Mouse (Mus musculus): ENCODE measurements around the gene Btbd35f14. TPM values are rescaled to one million over a fixed set of nuclear protein-coding genes. Genes with fewer than 3 reads are reported as not detected.

Gene Btbd35f14
- not detected for polyA plus RNA-seq (2015; fragmentation: Illumina TruSeq; extraction: RNeasy Lipid Tissue Mini Kit (QIAGEN cat#74804); ENCODE audit: insufficient read depth, low replicate concordance)

GRCm38 (mm10) chrX:33702249-33702648 lies at the start of gene Btbd35f14:
Btbd35f14 (minus strand) TSS chrX:33702349.

GRCm38 (mm10) chrX:33656872-33657271 lies 45.3 kb downstream of the Btbd35f14 start, which contains the start of gene Btbd35f13:
Btbd35f13 (plus strand) TSS chrX:33657172.

Other genes starting within 250 kb of the Btbd35f14 start
- not detected for gene Btbd35f15, start 125.0 kb downstream of the Btbd35f14 start, polyA plus RNA-seq (2015; fragmentation: Illumina TruSeq; extraction: RNeasy Lipid Tissue Mini Kit (QIAGEN cat#74804); ENCODE audit: insufficient read depth, low replicate concordance)
- gene Btbd35f13, start 45.2 kb downstream of the Btbd35f14 start, polyA plus RNA-seq (2015; fragmentation: Illumina TruSeq; extraction: RNeasy Lipid Tissue Mini Kit (QIAGEN cat#74804); ENCODE audit: insufficient read depth, low replicate concordance) = not detected

All from spleen, adult 10 weeks (tissue).